Mouse (Mus musculus) kidney, postnatal 36 days (tissue): ENCODE data around the gene Ccdc13.
A peak's percentile ranks its signal among the peaks of the same experiment; 100 is the strongest.

Experiments used
- DNase-seq, 2 experiments: peaks; one replicate each; pipeline ENCODE4 v3.0.0; 2021 to 2022; ENCODE audit warnings: mixed read lengths in 2 of 2

Gene Ccdc13

GRCm38 (mm10) chr9:121759091-121760081, 79.9 kb downstream of the Ccdc13 start, which contains the start of gene Zfp651:
Gene Zfp651, plus strand, starts transcription at chr9:121759330.
- DNase-seq: peak; percentile 45 to 77

GRCm38 (mm10) chr9:121757835-121758814, 81.1 kb downstream of the Ccdc13 start:
- peak in 1 of 2 experiments; percentile 42 for DNase-seq

GRCm38 (mm10) chr9:121757432-121757831, 81.8 kb downstream of the Ccdc13 start:
- no peak for DNase-seq

DNA sequence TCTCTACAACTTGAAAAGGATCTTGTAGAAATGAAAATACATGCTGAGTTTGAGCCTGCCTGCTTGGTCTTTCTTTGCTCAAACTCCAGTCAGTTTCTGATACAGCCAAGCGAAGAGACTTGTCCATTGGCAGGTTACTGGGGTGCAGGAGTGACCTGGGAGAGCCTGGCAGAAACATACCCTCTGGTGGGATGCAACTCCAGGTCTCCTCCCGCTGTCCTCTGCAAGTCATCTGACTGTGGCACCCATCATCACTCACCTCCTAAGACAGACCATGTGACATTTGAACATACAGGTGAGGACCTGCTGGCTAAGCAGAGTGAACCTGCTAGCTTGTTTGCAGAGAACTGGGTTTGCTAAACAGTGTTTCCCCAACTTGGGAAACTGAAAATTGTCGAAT, 82.5 kb downstream of the Ccdc13 start:
- no peak for DNase-seq

GRCm38 (mm10) chr9:121754624-121755023, 84.6 kb downstream of the Ccdc13 start:
- no peak for DNase-seq

DNA sequence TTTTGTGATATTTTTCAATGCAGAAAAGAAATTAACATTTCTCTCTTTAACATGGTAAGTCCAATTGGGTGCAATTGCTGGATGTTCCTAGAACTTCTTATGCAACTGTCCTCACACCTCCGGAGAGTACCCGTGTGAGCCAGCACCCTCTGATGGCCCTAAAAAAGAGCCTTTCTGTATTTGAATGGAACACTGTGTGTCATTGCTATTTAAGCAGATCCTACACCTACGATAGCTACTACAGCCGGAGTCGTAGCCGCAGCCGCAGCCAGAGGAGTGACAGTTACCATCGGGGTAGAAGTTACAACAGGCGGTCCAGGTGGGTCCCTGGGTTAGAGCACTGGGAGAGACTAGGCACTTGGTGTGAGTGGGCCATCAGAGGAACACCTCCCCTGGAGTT, 86.5 kb downstream of the Ccdc13 start:
- DNase-seq: no peak
